Mouse (Mus musculus): ENCODE results near the gene Flot2. TPM values are rescaled to one million over a fixed set of nuclear protein-coding genes. Genes with fewer than 3 reads are reported as not detected.
A peak's percentile ranks its signal among the peaks of the same experiment; 100 is the strongest.

Flot2 gene
- polyA plus RNA-seq, 1 experiment from 2014 or later, result 25.1 TPM

DNA sequence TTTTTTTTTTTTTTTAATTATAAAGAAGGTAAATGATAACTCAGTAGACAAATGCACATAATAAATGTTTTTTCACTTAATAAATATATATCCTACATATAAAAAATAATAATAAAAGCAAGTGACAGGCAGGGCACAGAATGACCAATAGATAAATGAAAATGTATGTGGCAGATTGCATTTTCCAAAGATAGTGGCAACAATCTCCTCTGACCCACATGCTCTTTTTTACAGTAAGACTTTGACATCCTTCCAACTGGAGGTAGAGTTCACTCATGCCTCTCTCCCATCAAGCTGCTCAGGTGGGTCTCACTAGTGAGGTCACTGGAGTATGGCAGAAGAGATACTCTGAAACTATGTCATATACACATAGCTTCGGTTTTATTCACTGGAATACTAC, 24.8 kb downstream of the Flot2 start:
- WGBS (ENCODE audit: insufficient replicate concordance), result 54% methylated on average over 1 of the region's 1 CpGs
- Histone ChIP-seq H3K27me3 (no peaks in the 10 kb centered on the region), H3K4me1 (replicated peaks) (peaks cover 80% of the 10 kb centered on the region), H3K4me3 (replicated peaks) (no peak overlapping the region), H3K9ac (peak overlapping the region; percentile 33), H3K27ac (replicated peaks) (peak overlapping the region; percentile 100), H3K9me3 (replicated peaks) (no peaks in the 10 kb centered on the region), H3K36me3 (replicated peaks) (peaks cover 23% of the 10 kb centered on the region), H3K4me2 (no peak overlapping the region)
- ATAC-seq (ENCODE audit: insufficient read depth), result no peak

- WGBS (ENCODE audit: insufficient replicate concordance), result 23% methylated on average over 2 of the region's 2 CpGs
- Histone ChIP-seq H3K27ac (replicated peaks) (peak overlapping the region; percentile 100), H3K4me3 (replicated peaks) (peak overlapping the region; percentile 24)
Measured at GRCm38 (mm10) chr11:78065906-78066305, 28.2 kb downstream of the Flot2 start.

GRCm38 (mm10) chr11:78066641-78067040, 28.9 kb downstream of the Flot2 start:
- Histone ChIP-seq H3K36me3 (replicated peaks) (no peaks in the 10 kb centered on the region), H3K27ac (replicated peaks) (peak overlapping the region; percentile 100), H3K9me3 (replicated peaks) (no peaks in the 10 kb centered on the region), H3K9ac (peak overlapping the region; percentile 70), H3K4me3 (replicated peaks) (peak overlapping the region; percentile 24), H3K27me3 (no peaks in the 10 kb centered on the region), H3K4me1 (replicated peaks) (peaks cover 91% of the 10 kb centered on the region), H3K4me2 (peak overlapping the region; percentile 78)
- ATAC-seq (ENCODE audit: insufficient read depth), result no peak
- WGBS (ENCODE audit: insufficient replicate concordance), result 68% methylated on average over 2 of the region's 2 CpGs

More at GRCm38 (mm10) chr11:78065906-78066305, 28.2 kb downstream of the Flot2 start:
- no peaks in the 10 kb centered on the region for H3K36me3 ChIP-seq (replicated peaks)
- H3K9me3 ChIP-seq (replicated peaks), result no peaks in the 10 kb centered on the region
- H3K4me1 ChIP-seq (replicated peaks), result peaks cover 94% of the 10 kb centered on the region
- no peaks in the 10 kb centered on the region for H3K27me3 ChIP-seq
- peak overlapping the region; percentile 78 for H3K4me2 ChIP-seq
- peak overlapping the region; percentile 70 for H3K9ac ChIP-seq
- peak; percentile 80 for ATAC-seq (ENCODE audit: insufficient read depth)

DNA sequence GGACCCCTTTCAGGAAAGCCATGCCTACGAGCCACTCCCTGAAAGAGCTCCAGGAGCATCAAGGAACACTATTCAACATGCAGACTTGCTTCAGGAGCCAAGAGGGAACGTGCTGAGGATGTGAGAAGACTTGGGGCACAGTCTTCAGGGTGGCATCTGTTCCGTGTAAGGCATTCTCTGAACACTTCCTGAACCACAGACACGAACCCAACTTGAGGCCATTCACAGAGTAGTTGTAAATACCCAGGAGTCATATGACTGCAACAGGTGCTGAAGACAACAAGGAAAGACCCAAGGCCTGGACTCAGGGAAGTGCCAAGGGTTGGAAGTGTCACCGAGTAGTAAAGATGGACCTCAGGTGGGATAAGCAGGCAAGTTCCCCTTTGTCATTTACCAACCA, 29.8 kb downstream of the Flot2 start:
- H3K4me1 ChIP-seq (replicated peaks), result peaks cover 83% of the 10 kb centered on the region
- 67% methylated on average over 5 of the region's 5 CpGs for WGBS (ENCODE audit: insufficient replicate concordance)
- H3K27ac ChIP-seq (replicated peaks), result peak overlapping the region; percentile 100
- peaks cover 4% of the 10 kb centered on the region; the same call in 1 of the 2 replicates for H3K36me3 ChIP-seq (replicated peaks)
- no peak for ATAC-seq (ENCODE audit: insufficient read depth)
- H3K9me3 ChIP-seq (replicated peaks), result no peaks in the 10 kb centered on the region
- H3K4me3 ChIP-seq (replicated peaks), result peak overlapping the region; percentile 69
- no peaks in the 10 kb centered on the region for H3K27me3 ChIP-seq
- peak overlapping the region; percentile 78 for H3K4me2 ChIP-seq
- H3K9ac ChIP-seq, result peak overlapping the region; percentile 70

DNA sequence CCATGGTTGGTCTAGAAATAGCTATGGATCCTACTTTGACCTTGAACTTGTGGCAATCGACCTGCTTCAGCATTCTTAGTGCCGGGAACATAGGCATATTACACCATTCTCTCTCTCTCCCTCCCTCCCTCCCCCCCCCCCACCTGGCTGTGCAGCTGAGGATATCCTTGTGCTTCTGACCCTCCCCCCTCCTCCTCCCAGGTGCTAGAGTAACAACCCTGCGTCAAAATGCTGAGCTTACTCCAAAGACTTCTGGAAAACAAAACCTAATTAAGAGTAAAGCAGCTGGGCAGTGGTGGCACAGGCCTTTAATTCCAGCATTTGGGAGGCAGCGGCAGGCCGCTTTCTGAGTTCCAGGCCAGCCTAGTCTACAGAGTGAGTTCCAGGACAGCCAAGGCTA, 31.4 kb downstream of the Flot2 start:
- Histone ChIP-seq H3K9ac (peak overlapping the region; percentile 70), H3K36me3 (replicated peaks) (peaks cover 20% of the 10 kb centered on the region), H3K27ac (replicated peaks) (peak overlapping the region; percentile 100), H3K4me3 (replicated peaks) (peak overlapping the region; percentile 69), H3K4me2 (peak overlapping the region; percentile 78), H3K27me3 (no peaks in the 10 kb centered on the region), H3K9me3 (replicated peaks) (no peaks in the 10 kb centered on the region), H3K4me1 (replicated peaks) (peaks cover 67% of the 10 kb centered on the region)
- no peak for ATAC-seq (ENCODE audit: insufficient read depth)
- 16% methylated on average over 5 of the region's 5 CpGs for WGBS (ENCODE audit: insufficient replicate concordance)

GRCm38 (mm10) chr11:78069646-78070045, 31.9 kb downstream of the Flot2 start:
- peak; percentile 71 for ATAC-seq (ENCODE audit: insufficient read depth)
- H3K9ac ChIP-seq, result peak overlapping the region; percentile 90
- H3K36me3 ChIP-seq (replicated peaks), result peaks cover 25% of the 10 kb centered on the region
- peak overlapping the region; percentile 69 for H3K4me3 ChIP-seq (replicated peaks)
- peaks cover 67% of the 10 kb centered on the region for H3K4me1 ChIP-seq (replicated peaks)
- H3K9me3 ChIP-seq (replicated peaks), result no peaks in the 10 kb centered on the region
- H3K4me2 ChIP-seq, result peak overlapping the region; percentile 78
- no peaks in the 10 kb centered on the region for H3K27me3 ChIP-seq
- WGBS (ENCODE audit: insufficient replicate concordance), result 21% methylated on average over 6 of the region's 6 CpGs
- peak overlapping the region; percentile 100 for H3K27ac ChIP-seq (replicated peaks)

DNA sequence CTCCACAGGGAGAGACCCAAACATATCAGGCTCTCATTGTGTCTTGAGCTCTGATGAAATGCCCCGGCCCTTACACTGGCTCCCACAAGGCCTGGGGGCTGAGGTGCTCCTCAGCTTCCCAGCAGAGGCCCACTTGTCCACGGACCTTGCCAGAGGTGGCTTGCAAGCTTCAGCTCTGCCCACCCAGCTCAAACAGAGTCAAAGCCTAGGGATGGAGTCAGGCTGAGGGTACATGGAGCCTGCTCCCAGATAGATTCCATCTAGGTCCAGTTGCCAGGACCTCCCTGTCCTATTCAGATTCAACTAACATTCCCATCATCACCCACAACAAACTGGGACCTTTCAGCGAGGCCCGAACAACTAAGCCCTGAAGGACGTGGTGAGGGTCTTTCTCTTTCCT, 34.2 kb downstream of the Flot2 start:
- Histone ChIP-seq H3K9ac (peak overlapping the region; percentile 90), H3K4me2 (peak overlapping the region; percentile 78), H3K27me3 (no peaks in the 10 kb centered on the region), H3K36me3 (replicated peaks) (peaks cover 48% of the 10 kb centered on the region), H3K4me1 (replicated peaks) (peaks cover 67% of the 10 kb centered on the region), H3K27ac (replicated peaks) (peak overlapping the region; percentile 100), H3K9me3 (replicated peaks) (no peaks in the 10 kb centered on the region), H3K4me3 (replicated peaks) (peak overlapping the region; percentile 69)
- no peak for ATAC-seq (ENCODE audit: insufficient read depth)
- WGBS (ENCODE audit: insufficient replicate concordance), result 37% methylated on average over 5 of the region's 5 CpGs

GRCm38 (mm10) chr11:78072425-78073130, 34.8 kb downstream of the Flot2 start:
- Histone ChIP-seq H3K9me3 (replicated peaks) (no peaks in the 10 kb centered on the region), H3K27me3 (no peaks in the 10 kb centered on the region), H3K4me3 (replicated peaks) (peak overlapping the region; percentile 69), H3K4me2 (peak overlapping the region; percentile 78), H3K36me3 (replicated peaks) (peaks cover 54% of the 10 kb centered on the region), H3K27ac (replicated peaks) (peak overlapping the region; percentile 100), H3K4me1 (replicated peaks) (peaks cover 62% of the 10 kb centered on the region), H3K9ac (peak overlapping the region; percentile 90)
- peak; percentile 11 for ATAC-seq (ENCODE audit: insufficient read depth)
- WGBS (ENCODE audit: insufficient replicate concordance), result 5% methylated on average over 6 of the region's 6 CpGs

DNA sequence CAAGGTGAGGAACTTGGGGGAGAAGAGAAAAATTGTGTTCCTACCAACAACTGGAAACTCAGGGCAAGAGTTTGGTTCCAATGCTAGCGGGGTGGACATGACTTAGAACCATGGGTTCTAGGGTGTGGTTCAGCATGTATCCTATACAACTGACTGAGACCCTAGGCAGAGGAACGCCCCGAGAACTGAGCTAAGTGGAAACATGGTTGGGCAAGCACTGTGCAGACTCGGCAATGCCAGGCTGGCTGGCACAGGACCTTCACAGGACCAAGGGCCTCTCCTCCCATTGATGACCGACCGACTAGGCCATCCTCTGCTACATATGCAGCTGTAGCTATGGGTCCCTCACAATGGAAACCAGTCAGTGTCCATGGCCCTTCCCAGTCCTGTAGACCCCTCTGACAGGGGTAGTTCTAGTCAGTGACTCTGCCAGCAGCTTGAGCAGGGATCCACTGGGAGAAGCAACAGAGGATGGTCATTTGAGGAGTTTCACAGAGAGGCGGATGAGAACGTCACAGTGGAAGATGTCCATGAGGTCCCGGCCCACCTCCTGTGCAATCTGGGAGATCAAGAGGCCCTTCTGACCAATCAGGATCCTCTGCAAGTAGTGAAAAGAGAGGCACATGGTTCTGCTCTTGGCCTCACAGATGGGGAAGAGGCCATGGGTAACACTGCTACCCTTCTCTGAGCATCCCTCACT, 36.0 kb downstream of the Flot2 start:
- Histone ChIP-seq H3K4me1 (replicated peaks) (peaks cover 60% of the 10 kb centered on the region), H3K9me3 (replicated peaks) (no peaks in the 10 kb centered on the region), H3K9ac (peak overlapping the region; percentile 90), H3K27ac (replicated peaks) (peak overlapping the region; percentile 100), H3K27me3 (no peaks in the 10 kb centered on the region), H3K4me2 (peak overlapping the region; percentile 78), H3K4me3 (replicated peaks) (peak overlapping the region; percentile 69), H3K36me3 (replicated peaks) (peaks cover 62% of the 10 kb centered on the region)
- 40% methylated on average over 9 of the region's 9 CpGs for WGBS (ENCODE audit: insufficient replicate concordance)
- ATAC-seq (ENCODE audit: insufficient read depth), result peak; percentile 69

DNA sequence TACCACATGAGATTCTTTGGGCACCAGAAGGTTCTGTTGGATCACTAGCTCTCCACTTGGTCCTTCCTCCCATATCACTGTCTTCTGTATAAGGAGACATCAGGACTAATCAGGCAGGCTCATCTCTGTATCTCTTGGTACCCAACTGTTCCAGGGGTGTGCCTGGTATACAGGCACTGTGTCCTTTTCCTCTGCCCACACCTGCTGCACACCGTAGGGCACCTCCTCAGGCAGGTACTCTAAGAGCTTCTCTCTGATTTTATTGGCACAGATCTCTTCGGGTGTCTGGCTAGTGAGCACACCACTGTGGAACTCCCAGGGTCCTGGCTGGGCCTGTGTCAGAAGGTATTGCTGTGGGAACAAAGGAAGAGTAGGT, 36.5 kb downstream of the Flot2 start:
- peak overlapping the region; percentile 69 for H3K4me3 ChIP-seq (replicated peaks)
- ATAC-seq (ENCODE audit: insufficient read depth), result peak; percentile 61
- H3K4me2 ChIP-seq, result peak overlapping the region; percentile 78
- H3K4me1 ChIP-seq (replicated peaks), result peaks cover 60% of the 10 kb centered on the region
- no peaks in the 10 kb centered on the region for H3K9me3 ChIP-seq (replicated peaks)
- WGBS (ENCODE audit: insufficient replicate concordance), result 28% methylated on average over 2 of the region's 2 CpGs
- H3K27ac ChIP-seq (replicated peaks), result peak overlapping the region; percentile 100
- H3K36me3 ChIP-seq (replicated peaks), result peaks cover 62% of the 10 kb centered on the region
- H3K9ac ChIP-seq, result peak overlapping the region; percentile 90
- H3K27me3 ChIP-seq, result no peaks in the 10 kb centered on the region

GRCm38 (mm10) chr11:78074666-78075065, 36.9 kb downstream of the Flot2 start:
- Histone ChIP-seq H3K36me3 (replicated peaks) (peaks cover 62% of the 10 kb centered on the region), H3K27ac (replicated peaks) (peak overlapping the region; percentile 100), H3K27me3 (no peaks in the 10 kb centered on the region), H3K4me3 (replicated peaks) (peak overlapping the region; percentile 69), H3K9me3 (replicated peaks) (no peaks in the 10 kb centered on the region), H3K9ac (peak overlapping the region; percentile 90), H3K4me2 (peak overlapping the region; percentile 78), H3K4me1 (replicated peaks) (peaks cover 61% of the 10 kb centered on the region)
- ATAC-seq (ENCODE audit: insufficient read depth), result no peak
- WGBS (ENCODE audit: insufficient replicate concordance), result 44% methylated on average over 4 of the region's 4 CpGs

Data from liver, embryonic 15.5 days (tissue).